Mouse (Mus musculus): ENCODE results near the gene Fggy.
A peak's percentile ranks its signal among the peaks of the same experiment; 100 is the strongest.

The Fggy gene

DNA sequence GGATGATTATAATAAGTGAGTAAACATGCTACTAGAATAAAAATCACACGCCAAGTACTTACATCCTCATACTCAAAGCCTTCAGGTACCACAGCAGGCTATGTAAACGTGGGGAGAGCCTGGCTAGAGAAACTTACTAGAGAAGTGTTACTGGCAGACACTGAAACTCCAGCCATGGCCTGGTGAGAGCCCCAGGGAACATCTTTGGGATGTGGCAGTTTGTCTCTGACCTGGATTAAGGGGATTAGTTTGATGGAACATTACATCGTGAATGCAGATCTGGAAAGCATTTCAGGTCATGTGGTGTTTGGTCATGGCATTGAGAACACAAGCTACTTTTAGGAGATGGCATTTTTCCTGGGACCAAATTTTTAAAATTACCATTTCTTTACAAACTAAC is 303.3 kb downstream of the Fggy start:
- no peak for DNase-seq (ENCODE audit: low read depth, low spot score)

DNA sequence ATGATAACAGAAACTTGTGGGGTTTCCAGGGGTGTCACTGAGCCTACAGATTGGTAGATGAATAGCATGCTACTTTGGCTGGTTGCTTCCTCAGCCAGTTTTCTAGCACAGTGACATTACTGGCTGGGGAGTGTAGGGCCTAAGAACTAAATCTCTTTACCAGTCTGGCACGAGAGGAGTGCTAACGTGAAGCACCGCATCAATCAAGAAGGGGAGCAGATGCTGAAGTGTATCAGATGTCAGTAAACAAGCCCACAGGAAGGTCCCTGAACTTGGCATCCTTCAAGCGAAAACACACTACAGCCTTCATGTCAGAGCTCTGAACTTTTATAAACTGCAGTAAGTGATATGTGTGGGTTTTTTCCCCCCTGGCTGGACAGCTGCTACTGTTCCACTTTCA is 303.8 kb downstream of the Fggy start:
- DNase-seq (ENCODE audit: low read depth, low spot score): no peak

DNA sequence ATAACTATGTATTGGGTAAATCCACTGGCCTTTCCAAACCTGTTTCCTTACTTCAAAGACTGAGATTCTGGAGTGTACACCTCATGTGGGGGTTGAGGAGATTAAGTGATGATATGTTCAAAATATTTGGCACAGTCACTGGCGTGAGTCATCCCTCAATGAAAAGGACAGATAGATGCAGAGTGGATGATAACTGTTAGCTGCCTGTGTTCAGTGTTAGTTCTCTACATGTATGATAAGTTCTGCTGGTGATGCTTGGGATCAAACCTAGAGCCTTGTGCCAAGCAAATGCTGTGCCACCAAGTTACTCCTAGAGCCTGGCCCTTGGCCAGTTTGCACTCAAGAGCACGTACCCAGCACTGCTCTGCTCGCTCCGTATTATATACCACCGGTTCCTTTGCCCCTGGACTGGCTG is 304.4 kb downstream of the Fggy start:
- no peak for DNase-seq (ENCODE audit: low read depth, low spot score)

DNA sequence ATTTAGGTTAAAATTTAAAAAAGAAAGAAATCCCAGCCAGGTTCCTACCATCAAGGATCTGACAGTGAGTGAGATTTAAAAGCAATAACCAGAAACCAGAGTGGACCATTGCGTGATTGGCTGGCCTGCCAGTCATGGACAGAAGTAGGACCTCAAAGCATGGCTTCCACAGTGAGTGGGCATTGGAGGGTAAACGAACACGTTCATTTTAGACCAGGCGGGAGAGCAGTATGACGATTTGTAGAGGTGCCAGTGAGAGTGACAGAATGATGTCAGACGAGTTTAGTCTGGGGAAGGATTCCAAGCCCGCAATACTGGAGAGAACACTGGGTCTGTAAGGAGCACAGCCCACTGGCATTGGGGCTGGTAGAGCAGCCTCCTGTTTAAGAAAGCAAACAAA is 305.0 kb downstream of the Fggy start:
- DNase-seq (ENCODE audit: low read depth, low spot score): no peak

DNA sequence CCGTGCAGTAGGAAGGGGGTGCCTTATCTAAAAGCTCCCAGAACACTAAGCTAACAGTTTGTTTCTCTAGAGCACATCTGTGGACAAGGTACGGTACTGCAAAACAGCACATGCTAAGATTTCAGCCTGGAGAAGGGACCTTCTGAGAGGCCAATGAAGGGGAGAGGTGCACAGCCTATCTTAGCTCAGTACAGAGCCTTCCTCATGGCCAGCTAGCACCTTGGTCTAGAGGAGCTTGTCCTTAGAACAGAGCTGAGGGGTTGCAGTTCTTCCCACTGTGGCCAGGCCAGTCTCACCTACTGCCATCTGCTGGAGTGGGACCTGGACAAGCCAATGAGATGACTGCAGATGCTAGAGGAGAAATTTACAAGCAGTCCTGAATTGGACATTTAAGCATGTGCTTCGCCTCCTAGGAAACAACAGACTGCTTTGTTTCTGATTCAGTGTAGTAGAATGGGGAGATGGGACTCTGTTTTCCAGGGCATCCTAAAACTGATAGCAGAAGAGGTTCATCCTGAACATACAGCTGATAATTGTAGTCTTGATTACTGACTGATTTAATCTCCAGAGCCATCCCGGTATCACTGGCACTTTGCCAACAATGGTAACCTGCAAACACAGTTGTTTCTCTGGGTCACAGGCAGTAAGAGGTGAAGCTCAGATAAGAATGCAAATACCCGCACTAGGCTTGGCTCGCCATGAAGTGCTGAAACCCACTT is 305.6 kb downstream of the Fggy start:
- no peak for DNase-seq (ENCODE audit: low read depth, low spot score)

DNA sequence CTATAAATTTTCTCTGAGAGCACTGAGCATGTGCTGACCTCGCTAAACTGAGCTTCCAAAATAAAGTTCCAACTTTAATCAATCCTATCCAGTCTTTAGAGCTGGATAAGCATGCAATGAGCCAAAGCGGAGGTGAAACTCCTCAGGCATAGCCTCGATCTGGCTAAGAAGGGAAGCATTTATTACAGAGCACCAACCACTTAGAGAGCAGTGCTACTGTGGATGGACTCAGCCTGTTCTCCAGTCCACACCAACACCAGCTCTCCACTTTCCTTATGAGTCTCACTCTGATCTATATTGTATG is 306.1 kb downstream of the Fggy start:
- no peak for DNase-seq (ENCODE audit: low read depth, low spot score)

DNA sequence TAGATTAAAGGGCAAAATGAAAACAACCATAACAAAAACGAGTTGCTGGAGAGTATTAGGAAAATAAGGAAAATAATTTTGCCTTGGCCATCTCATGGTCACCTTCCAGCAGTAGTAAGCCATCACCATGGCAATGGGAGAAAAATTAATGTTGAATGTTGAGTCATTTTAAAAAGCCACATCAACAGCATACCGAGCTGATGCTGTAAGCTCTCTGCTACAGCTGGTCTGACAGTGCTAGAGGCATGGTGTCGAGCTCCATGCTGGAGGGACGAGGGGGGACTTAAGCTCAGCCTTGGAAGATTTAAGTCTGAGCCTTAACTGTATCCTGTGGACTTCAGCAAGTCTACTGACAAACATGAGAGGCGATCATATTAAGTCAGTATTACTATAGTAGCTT is 307.9 kb downstream of the Fggy start:
- no peak for DNase-seq (ENCODE audit: low read depth, low spot score)

DNA sequence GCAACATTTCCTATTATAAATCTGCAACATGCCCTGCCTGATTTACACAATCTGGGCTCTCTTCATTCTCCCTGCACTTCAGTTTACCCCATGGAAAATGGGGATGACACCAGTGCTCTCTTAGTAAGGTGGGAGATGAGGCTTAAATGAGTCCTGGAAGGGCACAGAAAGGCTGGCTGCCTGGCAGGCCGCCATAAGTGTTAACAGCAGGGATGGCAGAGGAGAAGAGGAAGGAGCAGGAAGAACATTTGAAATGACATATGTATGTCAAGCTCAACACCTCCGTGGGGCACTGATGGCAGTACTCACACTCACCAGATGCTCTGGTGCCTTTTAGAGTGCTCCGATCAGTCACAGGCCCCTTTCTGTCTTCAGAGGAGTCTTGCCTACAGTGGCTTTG is 308.6 kb downstream of the Fggy start:
- DNase-seq (ENCODE audit: low read depth, low spot score): no peak

DNA sequence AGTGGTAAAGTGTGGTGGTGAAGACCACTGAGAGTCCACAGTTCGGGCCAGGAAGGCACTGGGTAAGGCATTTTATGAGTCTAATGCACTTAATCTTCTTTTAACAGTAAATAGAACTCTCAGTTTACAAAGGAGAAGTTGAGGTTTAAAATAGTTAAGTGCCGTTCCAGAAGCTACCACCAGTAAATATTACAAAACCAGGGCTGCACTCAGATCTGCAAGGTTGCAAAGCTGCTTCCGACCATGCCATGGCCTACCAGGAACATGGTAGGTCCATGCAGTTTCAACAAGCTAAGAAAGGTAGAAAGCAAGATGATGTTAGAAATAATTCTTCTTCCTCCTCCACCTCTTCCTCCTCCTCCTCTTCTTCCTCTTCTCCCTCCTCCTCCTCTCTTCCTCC is 309.8 kb downstream of the Fggy start:
- no peak for DNase-seq (ENCODE audit: low read depth, low spot score)

DNA sequence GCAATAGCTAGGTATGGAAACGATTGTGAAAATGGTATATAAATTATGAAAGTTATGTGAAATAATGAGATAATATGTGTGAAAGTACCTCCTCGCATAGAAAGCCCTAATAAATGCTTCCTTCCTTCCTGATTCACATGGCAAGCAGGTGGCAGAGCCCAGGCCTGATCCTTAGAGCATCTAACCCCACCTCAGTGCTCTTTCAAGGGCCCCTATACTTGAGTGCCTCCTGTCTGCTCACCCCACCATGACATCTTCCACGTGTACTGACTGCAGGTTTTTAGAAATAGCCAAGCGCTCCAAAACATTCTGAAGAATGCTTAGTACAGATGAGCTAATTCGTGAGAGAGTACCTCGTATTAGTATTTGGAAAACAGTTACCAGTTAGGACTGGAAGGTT is 311.0 kb downstream of the Fggy start:
- no peak for DNase-seq (ENCODE audit: low read depth, low spot score)

DNA sequence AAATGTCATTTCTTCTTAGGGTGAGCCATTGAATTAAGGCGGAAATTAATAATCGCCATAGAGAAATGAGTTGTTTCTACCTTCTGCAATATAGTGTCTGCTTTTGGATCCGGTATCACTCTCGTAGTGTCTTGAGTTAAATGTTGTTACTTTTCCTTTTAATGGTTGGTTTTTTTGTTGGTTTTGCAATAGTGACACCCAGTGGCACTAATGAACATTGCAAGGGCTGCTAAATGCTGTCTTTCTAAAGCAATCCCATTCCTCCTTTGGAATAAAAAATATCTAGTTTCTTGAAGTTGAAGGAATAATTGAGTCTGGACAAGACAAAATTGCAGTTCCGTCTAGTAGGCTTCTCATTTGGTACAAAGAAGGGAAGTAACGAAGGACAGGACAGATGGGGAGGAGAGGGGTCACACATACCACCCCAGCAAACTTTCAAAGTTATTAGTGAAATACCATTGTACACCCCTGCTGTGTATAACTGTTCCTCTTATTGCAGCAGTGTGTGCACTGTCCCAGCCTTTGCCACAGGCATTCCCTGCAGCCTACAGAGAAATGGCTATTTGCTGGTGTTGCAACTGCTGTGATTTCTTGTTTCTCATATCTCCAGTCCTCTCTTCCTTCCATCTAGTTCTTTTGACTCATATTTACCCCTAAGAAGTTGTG is 314.0 kb downstream of the Fggy start:
- peak; percentile 68 for DNase-seq (ENCODE audit: low read depth, low spot score)

DNA sequence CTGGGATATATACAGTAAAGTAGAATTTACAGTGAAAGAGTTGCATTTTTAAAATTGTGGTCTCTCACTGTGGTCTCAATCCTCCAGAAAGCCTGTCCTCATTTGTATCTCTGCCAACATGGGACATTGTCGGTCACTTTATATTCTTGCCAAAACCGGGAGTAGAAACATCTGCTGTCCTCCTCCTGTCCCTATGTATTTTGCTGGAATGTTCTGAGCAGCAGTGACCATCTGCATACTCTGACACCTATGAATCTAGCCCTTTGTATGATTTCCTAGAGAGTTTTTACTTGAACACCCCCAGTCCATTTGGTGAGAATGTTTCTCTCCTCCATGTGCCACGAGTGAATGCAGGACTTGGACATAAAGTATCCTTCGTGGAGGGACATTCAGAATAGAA is 318.6 kb downstream of the Fggy start:
- no peak for DNase-seq (ENCODE audit: low read depth, low spot score)

DNA sequence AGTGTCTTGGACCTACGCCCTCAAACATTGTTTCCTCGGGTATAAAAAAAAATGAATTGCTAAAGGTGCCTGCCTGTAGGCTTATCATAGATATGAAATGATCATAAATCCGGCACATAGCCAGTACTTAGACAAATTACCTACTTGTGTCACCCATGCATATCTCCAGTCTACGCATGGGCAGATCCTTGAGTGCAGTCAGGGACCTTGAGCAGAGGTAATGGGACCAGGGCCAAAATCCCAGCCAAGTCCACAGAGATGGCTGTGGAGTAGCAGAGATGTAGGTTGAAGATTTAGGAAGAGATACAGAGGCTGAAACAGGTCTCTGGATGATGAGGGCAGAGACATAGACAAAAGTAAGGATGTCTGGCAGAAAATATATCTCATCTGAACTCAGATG is 320.1 kb downstream of the Fggy start:
- DNase-seq (ENCODE audit: low read depth, low spot score): no peak

DNA sequence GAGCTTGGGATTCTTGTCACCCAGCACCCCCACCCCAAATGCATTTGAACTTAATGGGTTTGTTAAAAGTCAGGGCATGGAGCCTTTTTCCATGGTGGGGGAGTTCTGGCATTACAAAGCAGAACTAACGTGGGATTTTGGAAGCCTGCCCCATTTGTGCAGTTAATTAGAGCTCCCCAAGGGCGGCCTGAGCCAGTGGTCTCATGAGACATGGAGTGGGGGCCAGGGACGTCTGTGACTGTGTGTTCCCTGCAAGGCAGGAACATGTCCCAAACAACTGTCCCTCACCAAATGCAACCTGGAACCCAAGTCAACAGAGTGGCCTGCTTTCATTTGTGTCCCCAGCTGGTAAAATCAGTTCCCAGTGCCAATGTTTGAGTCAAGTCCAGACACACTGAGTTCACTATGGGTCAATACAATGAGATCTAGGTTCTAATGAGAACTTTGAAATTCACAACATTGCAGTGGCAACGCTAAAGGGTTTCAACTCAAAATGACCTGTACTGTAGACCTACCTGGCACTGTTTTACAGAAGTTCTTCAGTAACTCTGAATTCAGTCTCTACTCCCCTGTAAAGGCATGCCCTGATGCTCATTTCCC is 324.5 kb downstream of the Fggy start:
- DNase-seq (ENCODE audit: low read depth, low spot score): no peak

DNA sequence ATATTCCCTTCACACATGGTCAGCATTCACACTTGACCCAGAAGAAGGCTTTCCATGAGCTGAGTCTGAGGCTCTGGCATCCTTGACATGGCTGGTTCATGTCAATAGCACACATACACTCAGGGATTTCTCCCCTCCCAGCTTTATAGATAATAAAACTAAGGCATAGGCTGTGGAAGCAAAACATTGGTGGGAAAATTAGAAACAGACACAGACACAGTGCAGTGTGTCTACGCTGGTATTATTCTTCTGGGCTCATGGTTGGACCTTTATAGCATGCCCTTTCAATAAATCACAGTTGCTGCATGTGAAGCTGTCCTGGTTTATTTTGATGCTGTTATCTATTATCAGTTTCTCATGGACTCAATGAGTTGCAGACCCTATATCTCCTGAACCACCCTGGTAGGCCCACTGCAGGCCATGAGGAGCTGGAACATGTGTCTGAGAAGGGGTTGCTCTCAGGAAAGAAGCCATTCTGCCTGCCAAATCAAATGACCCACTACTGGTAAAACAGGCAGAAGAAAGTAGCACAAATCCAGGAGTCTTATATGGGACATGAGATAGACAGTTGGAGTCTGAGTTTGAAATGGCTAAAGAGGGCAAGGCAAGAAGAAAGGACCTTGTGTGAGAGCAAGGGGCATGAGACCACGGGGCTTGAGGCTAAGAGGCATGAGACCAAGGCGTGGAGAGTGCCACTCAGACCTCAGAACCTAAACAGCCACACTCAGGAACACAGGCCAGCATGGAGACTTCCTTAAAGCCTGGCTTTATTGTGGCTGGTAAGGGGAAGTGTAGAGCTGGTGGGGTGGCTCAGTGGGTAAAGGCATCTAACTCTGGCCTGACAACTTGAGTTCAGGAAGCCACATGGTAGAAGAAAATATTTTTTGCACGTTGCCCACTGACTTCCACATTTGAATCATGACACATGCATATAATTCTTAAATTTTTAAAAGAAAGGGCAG is 327.2 kb downstream of the Fggy start:
- DNase-seq (ENCODE audit: low read depth, low spot score): no peak

DNA sequence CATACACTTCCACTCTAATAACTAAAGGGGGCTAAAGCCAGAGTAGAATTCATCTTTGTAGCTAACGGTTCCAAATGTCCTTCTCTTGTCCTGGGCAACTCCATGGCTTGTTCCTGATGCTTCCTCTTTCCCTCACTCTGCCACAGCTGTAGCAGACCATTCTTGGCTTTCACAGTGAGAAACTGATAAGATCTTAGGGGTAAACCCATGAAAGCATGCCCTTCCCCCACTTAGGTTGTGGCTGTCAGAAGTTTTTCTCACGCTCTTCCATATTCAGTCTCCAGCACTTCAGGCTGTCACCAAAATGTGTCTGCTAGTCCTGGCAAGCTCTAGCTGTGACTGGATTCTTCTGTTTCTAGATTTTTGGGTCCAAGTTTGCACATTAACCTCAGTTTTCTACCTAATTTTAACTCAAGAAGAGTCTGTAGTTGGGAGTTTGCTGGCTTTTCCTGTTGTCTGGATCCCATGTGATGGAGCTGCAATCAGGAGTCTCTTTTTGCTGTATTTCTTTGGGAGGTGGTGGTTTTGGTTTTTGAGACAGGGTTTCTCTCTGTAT is 338.0 kb downstream of the Fggy start:
- DNase-seq (ENCODE audit: low read depth, low spot score): no peak

DNA sequence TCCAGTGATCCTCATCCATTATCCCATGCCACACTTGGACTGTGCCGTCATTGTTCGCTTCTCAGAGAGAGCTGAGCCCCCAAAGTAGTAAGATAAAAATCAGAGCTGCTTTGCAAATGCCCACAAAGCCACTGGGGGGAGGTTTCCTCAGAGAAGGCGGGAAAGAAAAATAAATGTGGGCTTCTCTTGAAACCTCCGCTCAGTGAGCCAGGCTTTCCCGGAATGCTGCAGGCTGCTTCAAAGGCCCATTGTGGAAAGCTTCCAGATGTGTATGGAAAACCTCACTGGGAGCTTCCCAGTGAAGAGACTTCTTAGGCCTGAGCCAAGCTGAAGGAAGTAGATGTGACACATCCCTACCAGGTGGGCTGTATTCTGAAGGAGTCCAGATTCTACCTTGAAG is 339.3 kb downstream of the Fggy start:
- DNase-seq (ENCODE audit: low read depth, low spot score): no peak

DNA sequence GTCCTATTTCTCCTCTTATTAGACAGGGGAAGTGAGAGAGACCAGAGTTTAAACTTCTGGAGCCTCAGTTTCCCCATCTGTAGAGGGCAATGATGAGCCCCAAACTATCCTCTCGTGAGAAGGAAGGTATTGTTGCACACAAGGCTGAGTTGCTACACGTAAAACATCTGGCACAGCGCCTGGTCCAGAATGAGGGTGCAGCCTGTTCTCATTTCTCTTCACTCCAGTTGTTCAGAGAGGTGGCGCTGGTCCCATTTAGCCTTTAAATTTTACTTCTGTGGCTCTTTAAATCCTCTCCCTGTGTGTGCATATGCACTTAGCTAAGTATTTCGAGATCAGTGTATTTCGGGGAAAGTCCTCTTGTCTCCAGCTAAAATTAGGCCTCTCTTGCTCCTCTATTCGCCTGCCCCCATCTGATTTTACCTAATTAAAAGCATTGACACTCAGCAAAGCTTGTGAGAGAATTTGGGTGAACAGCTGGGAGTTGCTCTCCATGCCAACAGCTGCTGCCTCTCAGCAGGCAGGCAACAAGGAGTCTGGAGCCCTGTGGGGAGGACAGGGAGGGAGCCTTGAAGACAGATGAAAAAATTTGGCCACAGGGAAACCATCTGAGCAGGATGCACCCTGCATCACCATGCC is 340.0 kb downstream of the Fggy start:
- DNase-seq (ENCODE audit: low read depth, low spot score): no peak

DNA sequence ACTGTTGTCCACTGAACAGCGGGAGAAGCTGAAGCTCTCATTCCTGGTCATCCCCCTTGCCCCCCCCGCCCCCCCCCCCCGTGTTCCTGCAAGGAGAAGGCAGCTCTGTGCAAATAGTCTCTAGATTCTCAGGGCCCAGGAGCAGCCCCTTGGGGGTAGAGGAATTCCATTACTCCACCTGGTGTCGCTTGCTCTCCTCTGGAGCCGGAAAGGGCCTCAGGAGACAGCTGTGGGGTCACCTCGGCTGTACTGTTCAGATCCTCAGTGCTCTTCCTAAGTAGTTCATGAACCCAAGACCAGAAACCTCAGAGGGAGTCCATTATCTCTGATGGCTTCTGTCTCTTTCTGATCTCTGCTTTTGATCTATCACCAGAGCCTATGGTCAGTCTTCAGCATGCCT is 341.4 kb downstream of the Fggy start:
- no peak for DNase-seq (ENCODE audit: low read depth, low spot score)

DNA sequence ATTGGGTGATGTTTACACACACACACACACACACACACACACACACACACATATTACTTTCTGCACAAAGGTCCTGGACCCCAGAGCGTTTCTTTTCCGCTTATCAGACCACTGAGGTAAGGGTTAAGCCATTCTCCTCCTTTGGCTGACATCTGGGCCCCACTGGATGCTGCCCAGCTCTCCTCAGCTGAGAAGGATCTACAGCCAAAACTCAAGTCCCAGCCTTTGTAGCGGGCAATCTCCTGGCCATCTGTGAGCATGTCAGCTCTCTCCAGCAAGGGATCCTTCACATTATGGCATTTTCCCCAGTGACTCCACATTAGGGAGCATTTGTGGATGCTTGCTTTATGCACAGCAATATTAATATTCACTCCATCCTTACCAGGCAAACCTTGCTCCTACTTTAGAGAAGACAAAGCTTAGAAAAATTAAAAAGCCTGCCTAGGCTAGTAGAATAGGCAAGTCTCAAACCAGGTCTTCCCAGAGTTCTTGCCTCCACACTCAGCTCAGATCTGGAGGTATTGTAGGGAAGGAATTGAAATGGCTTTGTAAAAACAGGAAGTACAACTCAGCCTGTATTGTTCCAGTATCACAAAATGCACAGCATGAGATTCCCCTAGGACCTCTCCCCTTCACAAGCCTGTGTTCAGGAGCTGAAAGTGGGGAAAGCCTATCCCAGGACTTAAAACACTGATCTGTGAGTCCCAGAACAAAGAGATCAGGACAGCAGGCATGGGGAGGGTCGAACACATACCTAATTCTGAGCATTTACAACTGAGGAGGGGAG is 342.8 kb downstream of the Fggy start:
- DNase-seq (ENCODE audit: low read depth, low spot score): no peak

DNA sequence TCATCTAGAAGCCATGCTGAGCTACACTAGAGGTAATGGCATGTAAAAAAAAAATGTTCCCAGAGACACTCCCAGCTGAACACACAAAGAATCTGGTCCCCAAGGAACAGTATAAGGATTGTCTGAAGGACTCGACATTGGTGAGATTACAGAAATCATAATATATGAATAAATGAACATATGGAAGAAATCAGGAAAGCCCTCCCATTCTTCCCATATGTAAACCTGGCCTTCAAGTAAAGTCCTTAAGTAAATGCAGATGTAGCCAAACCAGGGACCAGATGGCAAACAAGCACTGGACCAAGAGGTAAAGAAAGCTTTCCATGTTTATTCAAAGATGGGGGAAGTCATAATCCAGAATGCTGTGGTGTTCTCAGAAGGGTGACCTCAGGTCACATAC is 343.5 kb downstream of the Fggy start:
- no peak for DNase-seq (ENCODE audit: low read depth, low spot score)

Measured in CD4-positive, CD25-positive, alpha-beta regulatory T cell, adult 2 months (primary cell).